In genomic region chr2:172851773-172852172, GRCm38 (mm10) we compare ENCODE assay signal across 32 mouse cellular contexts.
DNase-seq lines count a peak whose midpoint lies in the region; ATAC-seq and TF ChIP-seq lines count a peak whose summit lies in the region.
"Had no signal": no experiment of that assay in that cellular context is flagged by ENCODE, and none has a peak within 500 bp of the region (broad histone marks: within the 10 kb centered on the region; RNA-seq: fewer than 3 reads in every experiment).

No protein-coding gene starts in this region.

- H3K36me3 ChIP-seq in intestine, embryonic 16.5 days (ENCODE audit: control insufficient read depth, insufficient read depth, low read length): no peaks in the 10 kb centered on the region
- H3K36me3 ChIP-seq in intestine, postnatal 0 days (ENCODE audit: control insufficient read depth, insufficient read depth): no peaks in the 10 kb centered on the region
- H3K36me3 ChIP-seq in G1E (replicated peaks): no peaks in the 10 kb centered on the region
- H3K36me3 ChIP-seq in limb, embryonic 12.5 days: no peaks in the 10 kb centered on the region
- no peaks in the 10 kb centered on the region for H3K36me3 ChIP-seq in hindbrain, embryonic 11.5 days (ENCODE audit: control insufficient read depth, insufficient read depth, low read length)
- H3K36me3 ChIP-seq: embryonic facial prominence, embryonic 13.5 days; forebrain, embryonic 12.5 days; hindbrain, embryonic 10.5 days; midbrain, embryonic 10.5 days; midbrain, embryonic 15.5 days; neural tube, embryonic 15.5 days had no signal

- no peak overlapping the region for H3K4me3 ChIP-seq in intestine, embryonic 16.5 days (ENCODE audit: low read length)
- no peak overlapping the region for H3K4me3 ChIP-seq in intestine, postnatal 0 days (ENCODE audit: low read depth, low read length)
- H3K4me3 ChIP-seq in G1E (ENCODE audit: low read depth, low read length): peak overlapping the region; percentile 30; the same call in 1 of the 2 replicates
- H3K4me3 ChIP-seq in limb, embryonic 12.5 days (replicated peaks): no peak overlapping the region
- H3K4me3 ChIP-seq in hindbrain, embryonic 11.5 days (ENCODE audit: low read depth, low read length): no peak overlapping the region
- H3K4me3 ChIP-seq: embryonic facial prominence, embryonic 13.5 days; erythroblast, embryonic 14.5 days; forebrain, embryonic 12.5 days; hindbrain, embryonic 10.5 days; midbrain, embryonic 10.5 days; midbrain, embryonic 15.5 days; neural tube, embryonic 15.5 days had no signal

- H3K9ac ChIP-seq in intestine, embryonic 16.5 days (ENCODE audit: low read depth, low read length): 0 out of 2 replicates have a peak overlapping the region, but pooled peaks have one; percentile 10
- H3K9ac ChIP-seq in intestine, postnatal 0 days (ENCODE audit: low read depth, low read length): no peak overlapping the region
- H3K9ac ChIP-seq in limb, embryonic 12.5 days (replicated peaks): no peak overlapping the region
- no peak overlapping the region for H3K9ac ChIP-seq in hindbrain, embryonic 11.5 days (ENCODE audit: low read depth, low read length)
- H3K9ac ChIP-seq: embryonic facial prominence, embryonic 13.5 days; forebrain, embryonic 12.5 days; liver, embryonic 14.5 days; midbrain, embryonic 15.5 days; neural tube, embryonic 15.5 days had no signal

- H3K4me1 ChIP-seq in intestine, embryonic 16.5 days (ENCODE audit: control insufficient read depth, insufficient read depth, low read length): peaks cover 9% of the 10 kb centered on the region
- no peaks in the 10 kb centered on the region; the same call in none of the 2 replicates for H3K4me1 ChIP-seq in intestine, postnatal 0 days (replicated peaks; ENCODE audit: control insufficient read depth, insufficient read depth, low read length)
- H3K4me1 ChIP-seq in G1E (ENCODE audit: insufficient read depth, low read depth, low read length): no peaks in the 10 kb centered on the region
- peaks cover 64% of the 10 kb centered on the region for H3K4me1 ChIP-seq in limb, embryonic 12.5 days (replicated peaks)
- H3K4me1 ChIP-seq in hindbrain, embryonic 11.5 days (replicated peaks; ENCODE audit: control insufficient read depth, insufficient read depth, low read length): no peaks in the 10 kb centered on the region
- H3K4me1 ChIP-seq: midbrain, embryonic 15.5 days had no signal

- no peak for ATAC-seq in intestine, embryonic 16.5 days
- no peak for ATAC-seq in intestine, postnatal 0 days
- ATAC-seq in G1E (ENCODE audit: extremely low read depth, insufficient number of reproducible peaks, low FRiP score, poor library complexity, severe bottlenecking): no peak
- peak; percentile 46; the same call in 1 of the 2 replicates for ATAC-seq in limb, embryonic 12.5 days (ENCODE audit: insufficient number of reproducible peaks, insufficient read depth, low FRiP score, low TSS enrichment, low read depth)
- no peak for ATAC-seq in hindbrain, embryonic 11.5 days (ENCODE audit: low FRiP score)
- ATAC-seq: hindbrain, embryonic 16.5 days; midbrain, embryonic 15.5 days had no signal

- TF ChIP-seq CTCF in intestine, postnatal 0 days (IDR thresholded peaks at IDR 0.05; ENCODE audit: low read depth): no peak
- no peak for TF ChIP-seq CTCF in G1E (IDR thresholded peaks at IDR 0.05; ENCODE audit: low read depth, low read length)

- no peak overlapping the region for H3K4me2 ChIP-seq in intestine, embryonic 16.5 days (ENCODE audit: low read depth, low read length)
- no peak overlapping the region for H3K4me2 ChIP-seq in intestine, postnatal 0 days (replicated peaks; ENCODE audit: low read depth)
- H3K4me2 ChIP-seq in limb, embryonic 12.5 days: peak overlapping the region; percentile 23
- no peak overlapping the region for H3K4me2 ChIP-seq in hindbrain, embryonic 11.5 days (replicated peaks; ENCODE audit: low read depth, low read length)
- H3K4me2 ChIP-seq: embryonic facial prominence, embryonic 13.5 days; forebrain, embryonic 12.5 days; midbrain, embryonic 15.5 days; neural tube, embryonic 15.5 days had no signal

- WGBS in intestine, embryonic 16.5 days: 57% methylated on average over 11 of the region's 11 CpGs
- 65% methylated on average over 11 of the region's 11 CpGs for WGBS in intestine, postnatal 0 days
- 25% methylated on average over 11 of the region's 11 CpGs for WGBS in limb, embryonic 12.5 days
- WGBS in hindbrain, embryonic 11.5 days: 74% methylated on average over 11 of the region's 11 CpGs

- H3K27ac ChIP-seq in intestine, embryonic 16.5 days (ENCODE audit: low read length): no peak overlapping the region
- no peak overlapping the region for H3K27ac ChIP-seq in intestine, postnatal 0 days (ENCODE audit: low read depth, low read length)
- H3K27ac ChIP-seq in limb, embryonic 12.5 days: peak overlapping the region; percentile 79
- no peak overlapping the region for H3K27ac ChIP-seq in hindbrain, embryonic 11.5 days (ENCODE audit: low read depth, low read length)
- H3K27ac ChIP-seq: embryonic facial prominence, embryonic 13.5 days; forebrain, embryonic 12.5 days; hindbrain, embryonic 10.5 days; liver, embryonic 14.5 days; midbrain, embryonic 15.5 days; neural tube, embryonic 15.5 days; stomach, postnatal 0 days had no signal

- no peaks in the 10 kb centered on the region for H3K27me3 ChIP-seq in intestine, embryonic 16.5 days (replicated peaks; ENCODE audit: control insufficient read depth, insufficient read depth, low read length)
- H3K27me3 ChIP-seq in intestine, postnatal 0 days (replicated peaks; ENCODE audit: control insufficient read depth, insufficient read depth, low read length): no peaks in the 10 kb centered on the region
- no peaks in the 10 kb centered on the region for H3K27me3 ChIP-seq in G1E (ENCODE audit: insufficient read depth, low read length)
- peaks cover 3% of the 10 kb centered on the region; the same call in 1 of the 2 replicates for H3K27me3 ChIP-seq in limb, embryonic 12.5 days
- no peaks in the 10 kb centered on the region for H3K27me3 ChIP-seq in hindbrain, embryonic 11.5 days (ENCODE audit: control insufficient read depth, insufficient read depth, low read length)
- H3K27me3 ChIP-seq: embryonic facial prominence, embryonic 13.5 days; forebrain, embryonic 12.5 days; neural tube, embryonic 15.5 days had no signal

- DNase-seq in G1E (ENCODE audit: low spot score): no peak
- DNase-seq in brain, adult 2 months (ENCODE audit: low read depth, low spot score): peak; percentile 36
- DNase-seq in hindbrain, embryonic 11.5 days (ENCODE audit: low spot score): no peak
- no peak for DNase-seq in right cerebral cortex, postnatal 25 days
- DNase-seq: adrenal gland, adult 8-10 months; B cell, adult 2 months; cerebellum, adult 8-10 months; cerebellum, postnatal 36 days; embryo, embryonic 11 days; gastrocnemius, postnatal 25 days; heart, adult 11 months; heart, postnatal 14 days; kidney, postnatal 14 days; liver; lung, adult 2 months; lung, postnatal 10 days; retina, postnatal 1 day; spleen, adult 18-20 months; thymus, postnatal 4 days had no signal

- H3K9me3 ChIP-seq in intestine, embryonic 16.5 days (ENCODE audit: control insufficient read depth, low read length): no peaks in the 10 kb centered on the region
- no peaks in the 10 kb centered on the region for H3K9me3 ChIP-seq in intestine, postnatal 0 days (ENCODE audit: control insufficient read depth)
- peaks cover 96% of the 10 kb centered on the region for H3K9me3 ChIP-seq in G1E (replicated peaks)
- H3K9me3 ChIP-seq in limb, embryonic 12.5 days: no peaks in the 10 kb centered on the region
- H3K9me3 ChIP-seq in hindbrain, embryonic 11.5 days (ENCODE audit: control insufficient read depth, low read length): no peaks in the 10 kb centered on the region
- H3K9me3 ChIP-seq: embryonic facial prominence, embryonic 13.5 days; forebrain, embryonic 12.5 days; hindbrain, embryonic 10.5 days; midbrain, embryonic 10.5 days; midbrain, embryonic 15.5 days; neural tube, embryonic 15.5 days had no signal
